Mouse (Mus musculus): ENCODE data around the gene Sptbn1. TPM values are rescaled to one million over a fixed set of nuclear protein-coding genes. Genes with fewer than 3 reads are reported as not detected.

Sptbn1 gene
- polyA plus RNA-seq (2015; fragmentation: Nextera tagmentation; extraction: Ambion mirVana) = 99.0 and 104 TPM in 2 replicates

DNA sequence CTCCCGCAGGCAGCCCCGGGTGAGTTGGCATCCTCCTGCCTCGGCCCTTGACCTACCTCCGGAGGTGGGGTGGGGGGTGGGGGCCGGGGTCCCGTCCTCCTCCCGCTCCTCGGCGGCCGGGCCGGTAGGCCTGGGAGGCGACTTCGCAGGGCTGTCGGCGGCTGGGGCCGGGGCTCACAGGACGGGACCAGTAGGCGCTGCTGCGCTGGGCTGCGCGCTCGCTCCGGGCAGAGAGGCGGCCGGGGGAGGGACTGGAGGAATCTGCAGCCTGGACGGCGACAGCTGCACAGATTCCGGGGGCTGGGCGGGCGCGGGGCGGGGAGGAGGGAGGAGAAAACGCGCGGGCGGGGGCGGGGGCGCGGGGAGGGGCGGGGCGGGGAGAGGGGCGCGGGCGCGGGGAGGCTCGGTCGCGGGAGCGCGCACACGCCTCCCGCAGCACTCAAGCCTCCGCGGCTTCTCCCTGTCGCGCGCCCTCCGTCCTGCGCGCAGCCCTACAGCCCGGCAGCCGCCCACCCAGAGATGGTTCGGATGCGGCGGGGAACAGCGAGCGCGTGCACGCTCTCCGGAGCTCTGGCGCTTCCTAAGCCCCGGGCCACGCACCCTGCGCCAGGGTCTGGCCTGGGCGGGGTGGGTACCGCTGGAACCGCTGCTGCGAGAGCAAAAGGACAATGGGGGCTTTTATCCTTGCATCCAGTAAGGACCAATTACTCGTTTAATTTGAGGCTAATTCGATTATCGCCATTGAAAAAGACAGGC, at the start of gene Sptbn1:
Gene Sptbn1, minus strand, starts transcription at position 284 of the 756 bp plus-strand sequence.
- WGBS = under 1% methylated on average over 58 of the region's 81 CpGs
- ATAC-seq (ENCODE audit: insufficient number of reproducible peaks, low FRiP score, low TSS enrichment, low read depth) = peak; percentile 97
- H3K9ac ChIP-seq = peak within 1 kb of the TSS; percentile 80

DNA sequence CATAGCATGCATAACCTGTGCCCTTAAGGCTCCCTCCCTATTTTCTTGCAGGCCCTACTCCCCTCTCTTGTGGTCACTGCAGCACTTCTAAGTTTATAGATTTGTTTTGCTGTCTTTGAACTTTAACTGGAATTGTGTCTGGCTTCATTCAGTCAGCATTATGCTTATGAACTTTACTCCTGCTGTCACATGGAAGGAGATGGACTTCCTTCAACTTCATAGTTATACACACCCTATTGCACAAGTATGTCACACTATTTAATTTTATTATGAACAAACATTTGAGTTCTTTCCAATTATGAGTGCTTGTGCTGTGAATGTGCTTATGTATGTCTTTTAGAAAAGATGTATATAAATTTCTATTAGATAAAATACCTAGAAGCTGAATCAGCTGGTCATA, 26.3 kb upstream of the Sptbn1 start:
- no peak overlapping the region for H3K9ac ChIP-seq

More for the DNA sequence above, at the start of gene Sptbn1:
- Histone ChIP-seq H3K9me3 (replicated peaks) (no peaks in the 10 kb centered on the region), H3K36me3 (no peaks in the 10 kb centered on the region), H3K4me3 (replicated peaks) (peak within 1 kb of the TSS; percentile 96), H3K27me3 (no peaks in the 10 kb centered on the region), H3K4me1 (peaks cover 15% of the 10 kb centered on the region; the same call in 1 of the 2 replicates), H3K27ac (replicated peaks) (peak within 1 kb of the TSS; percentile 92), H3K4me2 (replicated peaks) (peak within 1 kb of the TSS; percentile 86)

GRCm38 (mm10) chr11:30292221-30293160, 24.5 kb upstream of the Sptbn1 start:
- no peak overlapping the region for H3K27ac ChIP-seq (replicated peaks)
- H3K27me3 ChIP-seq = no peaks in the 10 kb centered on the region
- H3K4me3 ChIP-seq (replicated peaks) = no peak overlapping the region
- H3K4me2 ChIP-seq (replicated peaks) = no peak overlapping the region
- 0 out of 2 replicates have a peak, but pooled peaks cover 7% of the 10 kb centered on the region for H3K4me1 ChIP-seq
- H3K36me3 ChIP-seq = no peaks in the 10 kb centered on the region
- H3K9me3 ChIP-seq (replicated peaks) = no peaks in the 10 kb centered on the region
- H3K9ac ChIP-seq = no peak overlapping the region
- ATAC-seq (ENCODE audit: insufficient number of reproducible peaks, low FRiP score, low TSS enrichment, low read depth) = no peak
- WGBS = 82% methylated on average over 3 of the region's 3 CpGs

More for the DNA sequence above, 26.3 kb upstream of the Sptbn1 start:
- Histone ChIP-seq H3K9me3 (replicated peaks) (no peaks in the 10 kb centered on the region), H3K4me3 (replicated peaks) (no peak overlapping the region), H3K27ac (replicated peaks) (no peak overlapping the region), H3K36me3 (no peaks in the 10 kb centered on the region), H3K4me2 (replicated peaks) (no peak overlapping the region), H3K4me1 (0 out of 2 replicates have a peak, but pooled peaks cover 7% of the 10 kb centered on the region), H3K27me3 (no peaks in the 10 kb centered on the region)
- no peak for ATAC-seq (ENCODE audit: insufficient number of reproducible peaks, low FRiP score, low TSS enrichment, low read depth)

GRCm38 (mm10) chr11:30291155-30291554, 23.2 kb upstream of the Sptbn1 start:
- ATAC-seq (ENCODE audit: insufficient number of reproducible peaks, low FRiP score, low TSS enrichment, low read depth) = no peak
- Histone ChIP-seq H3K27ac (replicated peaks) (peak overlapping the region; percentile 22; the same call in 1 of the 2 replicates), H3K4me1 (0 out of 2 replicates have a peak, but pooled peaks cover 7% of the 10 kb centered on the region), H3K36me3 (no peaks in the 10 kb centered on the region), H3K4me3 (replicated peaks) (no peak overlapping the region), H3K27me3 (no peaks in the 10 kb centered on the region), H3K4me2 (replicated peaks) (no peak overlapping the region), H3K9ac (no peak overlapping the region), H3K9me3 (replicated peaks) (no peaks in the 10 kb centered on the region)
- WGBS = 37% methylated on average over 8 of the region's 8 CpGs

DNA sequence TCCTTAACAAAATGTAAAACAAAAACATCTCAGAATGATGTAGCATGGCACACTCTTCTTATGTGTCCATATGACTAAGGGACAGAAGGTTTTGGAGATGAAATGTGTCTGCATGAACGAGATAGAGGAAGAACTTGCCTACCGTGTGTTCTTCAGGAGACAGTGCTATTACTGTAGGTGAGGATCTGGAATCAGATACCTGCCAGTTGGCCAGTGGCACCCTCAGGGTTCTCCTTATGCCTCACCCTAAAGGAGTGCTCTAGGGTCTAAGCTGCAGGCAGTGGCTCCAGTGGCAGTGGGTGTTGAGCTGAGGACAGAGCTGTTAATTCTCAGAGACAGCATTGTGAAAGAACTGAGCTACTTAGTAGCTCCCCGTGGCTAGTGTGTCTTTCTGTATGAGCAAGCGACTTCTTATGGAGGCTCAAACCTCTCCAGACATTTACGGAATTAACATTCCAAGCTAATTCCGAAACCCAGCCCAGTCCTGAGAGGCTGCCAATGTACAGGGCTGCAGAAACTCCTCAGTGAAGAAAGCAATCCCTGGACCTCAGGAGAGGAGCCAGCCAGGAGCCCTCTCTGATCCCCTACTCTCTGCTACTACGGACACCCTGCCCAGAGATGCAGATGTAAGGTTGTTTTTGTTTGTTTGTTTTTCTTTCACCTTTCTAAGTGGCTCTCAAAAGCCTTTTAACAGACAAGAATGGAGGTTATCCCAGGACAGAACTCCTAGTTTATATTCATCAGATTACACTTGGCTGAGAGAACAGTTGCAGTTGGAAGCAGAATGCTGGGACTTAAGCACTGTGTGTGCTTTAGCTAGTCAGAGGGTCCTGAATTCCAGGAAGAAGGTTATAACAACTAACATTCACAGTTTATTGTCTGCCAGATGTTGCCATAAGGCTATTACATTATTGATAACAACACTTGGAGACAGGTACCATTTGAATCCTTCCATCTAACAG, 21.8 kb upstream of the Sptbn1 start:
- Histone ChIP-seq H3K4me3 (replicated peaks) (no peak overlapping the region), H3K27ac (replicated peaks) (no peak overlapping the region), H3K27me3 (no peaks in the 10 kb centered on the region), H3K4me2 (replicated peaks) (no peak overlapping the region), H3K4me1 (0 out of 2 replicates have a peak, but pooled peaks cover 7% of the 10 kb centered on the region), H3K9me3 (replicated peaks) (no peaks in the 10 kb centered on the region), H3K36me3 (no peaks in the 10 kb centered on the region), H3K9ac (no peak overlapping the region)
- WGBS = 43% methylated on average over 7 of the region's 7 CpGs
- ATAC-seq (ENCODE audit: insufficient number of reproducible peaks, low FRiP score, low TSS enrichment, low read depth) = no peak

DNA sequence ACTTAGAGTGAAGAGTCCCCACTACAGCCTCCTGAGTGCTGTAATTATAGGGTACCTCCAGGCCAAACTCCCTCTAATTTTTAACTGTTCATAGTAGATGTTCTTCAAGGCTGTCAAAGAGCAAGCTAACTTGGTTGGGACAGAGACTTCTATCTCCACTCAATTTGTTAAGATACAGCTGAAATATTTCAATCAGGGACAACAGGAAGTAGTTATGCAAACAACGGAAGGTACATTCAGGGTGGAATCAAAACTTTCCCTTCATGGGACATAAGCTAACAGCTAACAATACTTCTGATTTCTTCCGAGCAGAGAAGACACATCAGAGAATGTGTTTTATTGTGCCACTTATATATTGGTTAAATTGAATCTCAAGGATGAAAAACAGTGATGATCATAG, 20.1 kb upstream of the Sptbn1 start:
- no peaks in the 10 kb centered on the region for H3K27me3 ChIP-seq
- no peak overlapping the region for H3K27ac ChIP-seq (replicated peaks)
- 75% methylated on average over 2 of the region's 2 CpGs for whole genome bisulfite sequencing
- 0 out of 2 replicates have a peak, but pooled peaks cover 7% of the 10 kb centered on the region for H3K4me1 ChIP-seq
- no peaks in the 10 kb centered on the region for H3K9me3 ChIP-seq (replicated peaks)
- no peaks in the 10 kb centered on the region for H3K36me3 ChIP-seq
- no peak overlapping the region for H3K9ac ChIP-seq
- ATAC-seq (ENCODE audit: insufficient number of reproducible peaks, low FRiP score, low TSS enrichment, low read depth) = no peak
- no peak overlapping the region for H3K4me3 ChIP-seq (replicated peaks)
- no peak overlapping the region for H3K4me2 ChIP-seq (replicated peaks)

- H3K36me3 ChIP-seq = no peaks in the 10 kb centered on the region
- no peak for ATAC-seq (ENCODE audit: insufficient number of reproducible peaks, low FRiP score, low TSS enrichment, low read depth)
- no peaks in the 10 kb centered on the region for H3K9me3 ChIP-seq (replicated peaks)
- H3K4me1 ChIP-seq = no peaks in the 10 kb centered on the region
- H3K27ac ChIP-seq (replicated peaks) = no peak overlapping the region
- H3K9ac ChIP-seq = no peak overlapping the region
- H3K4me3 ChIP-seq (replicated peaks) = no peak overlapping the region
- H3K27me3 ChIP-seq = no peaks in the 10 kb centered on the region
- 55% methylated on average over 2 of the region's 2 CpGs for WGBS
- H3K4me2 ChIP-seq (replicated peaks) = no peak overlapping the region
Observed at GRCm38 (mm10) chr11:30283710-30284109, 15.7 kb upstream of the Sptbn1 start.

- Histone ChIP-seq H3K27me3 (no peaks in the 10 kb centered on the region), H3K4me2 (replicated peaks) (no peak overlapping the region), H3K9me3 (replicated peaks) (no peaks in the 10 kb centered on the region), H3K4me1 (no peaks in the 10 kb centered on the region), H3K27ac (replicated peaks) (no peak overlapping the region), H3K9ac (no peak overlapping the region), H3K4me3 (replicated peaks) (no peak overlapping the region), H3K36me3 (no peaks in the 10 kb centered on the region)
- 68% methylated on average over 5 of the region's 5 CpGs for WGBS
- ATAC-seq (ENCODE audit: insufficient number of reproducible peaks, low FRiP score, low TSS enrichment, low read depth) = no peak
Observed at GRCm38 (mm10) chr11:30281096-30281495, 13.1 kb upstream of the Sptbn1 start.

- no peak overlapping the region for H3K4me3 ChIP-seq (replicated peaks)
- H3K9ac ChIP-seq = no peak overlapping the region
- no peak for ATAC-seq (ENCODE audit: insufficient number of reproducible peaks, low FRiP score, low TSS enrichment, low read depth)
- 81% methylated on average over 5 of the region's 5 CpGs for WGBS
- no peaks in the 10 kb centered on the region for H3K9me3 ChIP-seq (replicated peaks)
- H3K36me3 ChIP-seq = no peaks in the 10 kb centered on the region
- no peak overlapping the region for H3K27ac ChIP-seq (replicated peaks)
- H3K4me2 ChIP-seq (replicated peaks) = no peak overlapping the region
- H3K27me3 ChIP-seq = no peaks in the 10 kb centered on the region
- no peaks in the 10 kb centered on the region for H3K4me1 ChIP-seq
Observed at GRCm38 (mm10) chr11:30279278-30279677, 11.3 kb upstream of the Sptbn1 start.

DNA sequence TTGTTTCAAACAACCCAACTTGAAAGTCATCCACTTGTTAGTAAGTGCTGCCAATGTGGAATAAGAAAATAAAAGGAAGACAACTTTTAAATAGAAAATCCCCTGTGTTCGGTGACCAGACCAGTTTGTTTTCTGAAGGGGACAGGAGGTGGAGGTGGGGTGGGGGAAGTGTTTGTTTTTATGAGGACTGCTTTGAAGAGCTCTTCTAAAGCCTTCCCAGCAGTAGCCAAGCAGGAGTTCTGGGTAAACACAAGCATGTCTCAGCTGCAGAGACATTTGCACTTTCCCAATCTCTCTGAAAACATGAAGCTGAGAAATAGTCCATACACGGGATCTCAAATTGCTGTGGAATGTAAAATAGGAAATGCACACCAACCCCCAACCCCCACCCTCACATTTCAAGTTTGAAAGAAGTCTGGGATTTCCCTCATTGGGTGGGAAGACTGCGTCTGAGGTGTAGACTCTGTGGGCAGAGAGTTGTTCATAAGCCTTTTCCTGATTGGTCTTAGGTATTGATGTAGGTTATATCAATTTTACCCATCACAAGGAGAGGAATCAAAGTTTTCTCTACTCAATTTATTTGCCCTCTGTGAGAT, 7.6 kb upstream of the Sptbn1 start:
- Histone ChIP-seq H3K4me2 (replicated peaks) (no peak overlapping the region), H3K9ac (no peak overlapping the region), H3K4me1 (no peaks in the 10 kb centered on the region), H3K27ac (replicated peaks) (no peak overlapping the region), H3K9me3 (replicated peaks) (no peaks in the 10 kb centered on the region), H3K36me3 (no peaks in the 10 kb centered on the region), H3K27me3 (no peaks in the 10 kb centered on the region), H3K4me3 (replicated peaks) (no peak overlapping the region)
- 39% methylated on average over 3 of the region's 3 CpGs for WGBS
- ATAC-seq (ENCODE audit: insufficient number of reproducible peaks, low FRiP score, low TSS enrichment, low read depth) = no peak

All from embryonic facial prominence, embryonic 15.5 days (tissue).